ENCODE assay signal across 8 mouse cellular contexts in the genomic region with DNA sequence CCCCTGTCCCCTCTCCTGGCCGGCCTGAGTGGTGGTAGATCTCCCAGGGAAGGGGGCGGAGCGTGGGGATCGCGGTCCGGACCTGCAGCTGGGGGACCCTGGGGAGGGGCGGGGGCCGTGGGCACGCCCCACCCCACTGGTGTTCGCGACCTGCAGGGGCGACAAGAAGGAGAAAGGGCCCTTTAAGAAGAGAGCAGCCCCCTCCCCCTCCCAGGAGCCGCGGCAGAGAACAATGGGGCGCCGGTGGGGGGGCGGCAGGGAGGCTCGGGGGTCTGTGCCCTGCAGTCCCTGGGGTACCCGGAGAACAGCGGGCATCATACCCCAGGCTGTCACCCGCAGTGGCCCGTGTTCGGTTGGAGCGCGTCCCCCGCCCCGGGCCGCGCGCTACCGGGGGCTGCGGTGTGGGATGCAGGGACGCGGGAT. TPM values are rescaled to one million over a fixed set of nuclear protein-coding genes. Genes with fewer than 3 reads are reported as not detected.
DNase-seq lines count a peak whose midpoint lies in the region; ATAC-seq and TF ChIP-seq lines count a peak whose summit lies in the region.

No protein-coding gene starts in this region.

- ATAC-seq in lung, postnatal 0 days, result no peak
- ATAC-seq in hindbrain, embryonic 15.5 days (ENCODE audit: low FRiP score, low read depth), result peak; percentile 24
- peak; percentile 50 for ATAC-seq in neural tube, embryonic 14.5 days (ENCODE audit: low read depth)

- 2% methylated on average over 20 of the region's 34 CpGs for WGBS in lung, postnatal 0 days
- 1% methylated on average over 31 of the region's 34 CpGs for WGBS in hindbrain, embryonic 15.5 days
- 1% methylated on average over 24 of the region's 34 CpGs for WGBS in neural tube, embryonic 14.5 days

- peak overlapping the region; percentile 45 for H3K4me2 ChIP-seq in lung, postnatal 0 days (replicated peaks; ENCODE audit: low read depth, low read length)
- peak overlapping the region; percentile 94 for H3K4me2 ChIP-seq in hindbrain, embryonic 15.5 days
- H3K4me2 ChIP-seq in neural tube, embryonic 14.5 days (ENCODE audit: low read depth, low read length), result peak overlapping the region; percentile 65

- no peak overlapping the region for H3K9ac ChIP-seq in lung, postnatal 0 days (replicated peaks; ENCODE audit: low read depth)
- H3K9ac ChIP-seq in hindbrain, embryonic 15.5 days, result peak overlapping the region; percentile 96
- H3K9ac ChIP-seq in neural tube, embryonic 14.5 days (replicated peaks; ENCODE audit: low read depth, low read length), result peak overlapping the region; percentile 94

- no peak for TF ChIP-seq CTCF in lung, postnatal 0 days (IDR thresholded peaks at IDR 0.05)

- peaks cover 30% of the 10 kb centered on the region for H3K27me3 ChIP-seq in lung, postnatal 0 days (replicated peaks; ENCODE audit: insufficient read depth, low read length)
- peaks cover 7% of the 10 kb centered on the region; the same call in 1 of the 2 replicates for H3K27me3 ChIP-seq in hindbrain, embryonic 15.5 days
- peaks cover 10% of the 10 kb centered on the region for H3K27me3 ChIP-seq in neural tube, embryonic 14.5 days (ENCODE audit: control insufficient read depth, insufficient read depth, low read length)

- TF ChIP-seq EP300 in lung, postnatal 0 days (IDR thresholded peaks at IDR 0.05), result no peak

- H3K27ac ChIP-seq in lung, postnatal 0 days (ENCODE audit: low read length), result no peak overlapping the region
- peak overlapping the region; percentile 92 for H3K27ac ChIP-seq in hindbrain, embryonic 15.5 days (replicated peaks)
- H3K27ac ChIP-seq in neural tube, embryonic 14.5 days (ENCODE audit: low read depth, low read length), result peak overlapping the region; percentile 87

- peak; percentile 61 to 74 for DNase-seq in cerebellum, postnatal 14 days
- DNase-seq in cerebellum, adult 11-12 months, result no peak
- DNase-seq in lung, postnatal 0 days (ENCODE audit: low spot score), result no peak
- no peak for DNase-seq in lung, postnatal 14 days
- DNase-seq in adrenal gland, postnatal 10 days, result no peak
- no peak for DNase-seq in lung, postnatal 4 days

- no peaks in the 10 kb centered on the region for H3K36me3 ChIP-seq in lung, postnatal 0 days (ENCODE audit: insufficient read depth, low read length)
- no peaks in the 10 kb centered on the region for H3K36me3 ChIP-seq in hindbrain, embryonic 15.5 days
- no peaks in the 10 kb centered on the region for H3K36me3 ChIP-seq in neural tube, embryonic 14.5 days (ENCODE audit: control insufficient read depth, insufficient read depth, low read length)

- no peaks in the 10 kb centered on the region for H3K9me3 ChIP-seq in lung, postnatal 0 days (ENCODE audit: low read length)
- no peaks in the 10 kb centered on the region for H3K9me3 ChIP-seq in hindbrain, embryonic 15.5 days
- no peaks in the 10 kb centered on the region for H3K9me3 ChIP-seq in neural tube, embryonic 14.5 days (ENCODE audit: control insufficient read depth, low read length)

- H3K4me3 ChIP-seq in lung, postnatal 0 days (ENCODE audit: low read depth, low read length), result peak overlapping the region; percentile 8; the same call in 1 of the 2 replicates
- peak overlapping the region; percentile 87 for H3K4me3 ChIP-seq in hindbrain, embryonic 15.5 days
- peak overlapping the region; percentile 81 for H3K4me3 ChIP-seq in neural tube, embryonic 14.5 days (ENCODE audit: low read depth, low read length)

- no peaks in the 10 kb centered on the region for H3K4me1 ChIP-seq in lung, postnatal 0 days (ENCODE audit: insufficient read depth, low read depth, low read length)
- H3K4me1 ChIP-seq in hindbrain, embryonic 15.5 days (replicated peaks), result peaks cover 72% of the 10 kb centered on the region
- H3K4me1 ChIP-seq in neural tube, embryonic 14.5 days (ENCODE audit: control insufficient read depth, insufficient read depth, low read length), result peaks cover 32% of the 10 kb centered on the region

RNA-seq across cellular contexts. Expression of gene Dtx1, which starts 0.9 kb away (rescaled TPM):
- polyA plus RNA-seq in lung, postnatal 0 days (2015; fragmentation: Nextera tagmentation; extraction: Ambion mirVana), result 0.48 and 0.70 TPM in 2 replicates
- 56.2 and 69.9 TPM in 2 replicates for polyA plus RNA-seq in hindbrain, embryonic 15.5 days (2015; fragmentation: Nextera tagmentation; extraction: Ambion mirVana)
- polyA plus RNA-seq in neural tube, embryonic 14.5 days (2014; fragmentation: Nextera tagmentation; extraction: Ambion mirVana), result 44.2 and 50.7 TPM in 2 replicates
- 1 to 10 TPM; 7.4 to 9.2 TPM for total RNA-seq in adrenal gland, postnatal 10 days (2021)

RNA-seq across cellular contexts. Expression of gene Oas2, which starts 38.8 kb away (rescaled TPM):
- 0.21 and 0.31 TPM in 2 replicates for polyA plus RNA-seq in lung, postnatal 0 days (2015; fragmentation: Nextera tagmentation; extraction: Ambion mirVana)
- polyA plus RNA-seq in hindbrain, embryonic 15.5 days (2015; fragmentation: Nextera tagmentation; extraction: Ambion mirVana), result 0.27 and 0.84 TPM in 2 replicates
- 0.22 TPM in 1 of 2 replicates, not detected in the other for polyA plus RNA-seq in neural tube, embryonic 14.5 days (2014; fragmentation: Nextera tagmentation; extraction: Ambion mirVana)
- under 1 TPM; 0.09 to 0.24 TPM for total RNA-seq in adrenal gland, postnatal 10 days (2021)

Comparison
In these comparisons a context has a peak if more than half of its experiments do, and no peak if none do; other contexts are left out.
1. DNase-seq: peak in cerebellum, postnatal 14 days (2 of 2); none in cerebellum, adult 11-12 months (single experiment), lung, postnatal 0 days (single experiment), lung, postnatal 14 days (single experiment), adrenal gland, postnatal 10 days (single experiment) and lung, postnatal 4 days (0 of 2).
2. H3K4me3 ChIP-seq: peak in every context shown above with its lines; median percentile 87 in hindbrain, embryonic 15.5 days; 81 in neural tube, embryonic 14.5 days; 8 in lung, postnatal 0 days.
3. RNA of gene Dtx1, which starts 0.9 kb away (polyA plus RNA-seq): 56.2 to 69.9 TPM in hindbrain, embryonic 15.5 days and 44.2 to 50.7 TPM in neural tube, embryonic 14.5 days; 0.48 to 0.70 TPM in lung, postnatal 0 days; every median in the first group is over 10 times any median in the second.
4. Peak in every context shown above with its lines, with median percentiles within 50 percentile points of each other: H3K4me2 ChIP-seq.